Mouse (Mus musculus) midbrain, embryonic 15.5 days (tissue): ENCODE measurements at regions not wholly inside any gene's neighbourhood (a gene's known extent, or its start where the extent isn't known, plus 50 kb on each side); places are given as distances from the start of the nearest gene placed in this dataset.

ENCODE experiments used
- ATAC-seq: fragments of 200-750 bp; cut with Nextera tagmentation; replicated peaks from 2 replicates; pipeline ENCODE4 v1.8.0; 2017; ENCODE audit warnings: moderate TSS enrichment
- H3K27ac ChIP-seq: fragments of 300-500 bp; sonication (generic); 2 replicates; pipeline ENCODE4 v1.5.1; 2015; ENCODE audit warnings: mild to moderate bottlenecking, inconsistent platforms
- H3K27me3 ChIP-seq: fragments of 300-500 bp; sonication (generic); replicated peaks from 2 replicates; pipeline ENCODE4 v1.6.1; 2015; ENCODE audit warnings: inconsistent platforms
- H3K36me3 ChIP-seq: fragments of 300-500 bp; sonication (generic); replicated peaks from 2 replicates; pipeline ENCODE4 v1.6.1; 2015; ENCODE audit warnings: inconsistent platforms
- H3K4me1 ChIP-seq: fragments of 300-500 bp; sonication (generic); 2 replicates; pipeline ENCODE4 v1.6.1; 2015; ENCODE audit warnings: inconsistent platforms
- H3K4me2 ChIP-seq: fragments of 300-500 bp; sonication (generic); 2 replicates; pipeline ENCODE4 v1.6.1; 2015; ENCODE audit warnings: inconsistent platforms, mild to moderate bottlenecking, moderate library complexity
- H3K4me3 ChIP-seq: fragments of 300-500 bp; sonication (generic); 2 replicates; pipeline ENCODE4 v1.5.1; 2015; ENCODE audit warnings: mild to moderate bottlenecking, inconsistent platforms
- H3K9ac ChIP-seq: fragments of 300-500 bp; sonication (generic); 2 replicates; pipeline ENCODE4 v1.6.1; 2015; ENCODE audit warnings: mild to moderate bottlenecking, inconsistent platforms
- H3K9me3 ChIP-seq: fragments of 300-500 bp; sonication (generic); 2 replicates; pipeline ENCODE4 v1.6.1; 2016; ENCODE audit warnings: inconsistent platforms
- WGBS: fragments of 180-500 bp; shearing (Covaris S2); methylation state at CpG from one replicate; pipeline ENCODE4 v1.1.7; 2015; ENCODE audit warnings: mixed read lengths; 5-methylcytosine and 5-hydroxymethylcytosine counted together

GRCm38 (mm10) chr9:16599888-16600287 lies 98.8 kb upstream of the Fat3 start:
- Histone ChIP-seq H3K27ac (no peak overlapping the region), H3K4me2 (no peak overlapping the region), H3K36me3 (no peaks in the 10 kb centered on the region), H3K4me1 (peaks cover 7% of the 10 kb centered on the region), H3K9ac (no peak overlapping the region), H3K4me3 (no peak overlapping the region), H3K27me3 (no peaks in the 10 kb centered on the region), H3K9me3 (no peaks in the 10 kb centered on the region)
- ATAC-seq = no peak
- WGBS = 53% methylated on average over 3 of the region's 3 CpGs

- no peak overlapping the region for H3K9ac ChIP-seq
- peak; percentile 70 for ATAC-seq
- 25% methylated on average over 2 of the region's 2 CpGs for WGBS
These were observed 98.2 kb upstream of the Fat3 start for GRCm38 (mm10) chr9:16599075-16599864.

More at GRCm38 (mm10) chr9:16599075-16599864, 98.2 kb upstream of the Fat3 start:
- Histone ChIP-seq H3K4me3 (no peak overlapping the region), H3K4me2 (no peak overlapping the region), H3K4me1 (peaks cover 7% of the 10 kb centered on the region), H3K9me3 (no peaks in the 10 kb centered on the region), H3K27ac (no peak overlapping the region), H3K36me3 (no peaks in the 10 kb centered on the region), H3K27me3 (no peaks in the 10 kb centered on the region)
